Mouse (Mus musculus) c-Kit-positive CD71-positive TER-119-negative erythroid progenitor cells, embryonic 14.5 days (primary cell): Measurements from ENCODE around the gene Golt1a.
"Not testable (repeated sequence)": the region's sequence is repeated elsewhere in the genome, so short reads cannot be mapped to it uniquely, and the experiment has no call there.

Source experiments
- DNase-seq: peaks from one replicate; pipeline ENCODE4 v3.0.0-alpha.2; 2013; ENCODE audit warnings: low read depth

Golt1a gene

DNA sequence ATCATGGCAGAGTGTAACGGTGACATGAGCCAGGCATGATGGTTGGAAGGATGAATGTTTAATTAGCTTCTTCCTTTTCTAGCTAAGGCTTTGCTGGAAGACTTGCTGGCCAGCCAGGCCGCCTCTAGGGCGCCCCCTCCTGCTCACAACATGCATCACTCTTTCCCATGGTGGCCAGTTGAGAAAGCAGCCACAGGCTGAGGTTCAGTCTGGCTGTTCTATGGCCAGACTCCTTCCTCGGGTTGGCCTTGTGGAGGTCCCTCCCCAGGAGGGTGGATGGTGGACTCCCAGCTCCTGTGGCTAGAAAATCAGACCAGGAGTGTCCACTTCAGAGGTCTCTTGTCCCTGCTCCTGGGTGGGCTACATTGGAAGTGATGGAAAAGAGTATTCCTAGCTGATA lies 2.8 kb upstream of the Golt1a start:
- DNase-seq, result peak; percentile 29

DNA sequence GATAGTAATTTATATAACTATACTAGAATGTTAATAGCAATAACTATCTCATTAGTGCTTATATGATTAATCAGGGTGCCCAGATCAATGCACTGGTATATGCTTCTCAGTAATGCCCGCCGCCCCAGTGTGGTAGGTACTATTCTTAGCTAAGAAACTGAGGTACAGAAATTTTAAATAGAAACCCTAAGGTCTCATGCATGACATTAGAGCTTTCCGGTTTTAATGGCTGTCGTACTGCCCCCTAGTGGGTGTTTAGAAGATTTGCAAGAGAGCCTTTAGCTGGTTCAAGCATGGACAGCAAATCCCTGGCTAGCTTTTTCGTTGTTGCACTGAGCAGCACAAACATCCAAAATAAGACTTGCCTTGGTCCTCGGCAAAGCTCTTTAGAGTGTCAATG lies 2.3 kb upstream of the Golt1a start:
- DNase-seq, result peak; percentile 59

DNA sequence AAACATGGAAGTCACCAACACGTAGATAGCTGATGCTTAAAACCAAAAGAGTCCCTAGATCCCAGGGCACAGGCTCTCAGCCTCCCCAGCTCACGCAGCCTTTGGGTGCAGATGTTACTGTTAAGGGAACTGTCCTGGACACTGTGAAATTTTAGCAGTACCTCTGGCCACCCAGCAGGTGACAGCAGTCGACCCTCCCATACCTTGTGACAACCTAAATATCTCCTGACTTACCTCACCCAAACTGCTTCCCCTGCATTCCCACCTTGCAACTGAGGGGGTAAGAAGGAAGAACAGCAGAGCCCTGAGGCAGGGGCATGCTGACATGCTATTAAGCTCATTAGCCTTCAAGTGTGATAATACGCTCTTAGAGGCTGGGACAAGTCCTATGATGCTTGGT lies 1.6 kb downstream of the Golt1a start:
- no peak for DNase-seq

DNA sequence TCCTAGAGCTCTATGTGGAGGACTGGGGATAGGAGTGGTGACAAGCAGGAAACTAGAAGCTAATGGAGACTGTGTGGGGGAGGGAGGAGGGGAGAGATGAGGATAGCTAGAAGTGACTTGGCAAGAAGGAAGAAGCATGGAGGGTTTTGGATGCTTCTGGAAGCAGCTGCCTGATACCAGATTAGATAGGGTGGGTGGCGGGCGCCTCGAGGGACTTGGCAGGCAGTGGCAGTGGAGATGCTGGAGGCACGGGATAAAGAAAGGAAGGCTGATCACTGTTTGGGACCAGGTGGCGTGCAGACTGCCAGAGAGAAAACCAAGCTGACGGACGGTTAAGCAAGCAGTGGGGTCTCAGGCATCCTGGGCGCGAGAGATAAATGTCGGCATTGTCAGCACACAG lies 2.3 kb downstream of the Golt1a start:
- no peak for DNase-seq

DNA sequence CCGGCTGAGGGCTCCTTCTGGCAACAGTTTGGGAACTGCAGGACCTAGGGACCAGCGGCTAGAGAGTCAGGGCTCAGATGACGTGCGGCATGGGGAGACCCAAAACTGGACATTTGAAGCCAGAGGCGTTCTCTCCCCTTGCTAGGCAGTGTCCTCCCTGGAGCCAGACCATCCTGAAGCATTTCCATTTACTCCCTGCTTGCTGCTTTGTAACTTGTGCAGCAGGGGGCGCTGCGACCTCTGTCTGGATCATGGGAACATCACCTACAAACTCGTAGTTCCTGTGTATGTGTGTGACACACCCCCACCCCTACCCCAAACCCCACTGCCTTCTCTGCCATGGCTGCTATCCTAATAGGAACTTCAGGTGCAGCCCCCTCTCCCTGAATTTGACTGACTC lies 4.8 kb downstream of the Golt1a start:
- peak; percentile 19 for DNase-seq

DNA sequence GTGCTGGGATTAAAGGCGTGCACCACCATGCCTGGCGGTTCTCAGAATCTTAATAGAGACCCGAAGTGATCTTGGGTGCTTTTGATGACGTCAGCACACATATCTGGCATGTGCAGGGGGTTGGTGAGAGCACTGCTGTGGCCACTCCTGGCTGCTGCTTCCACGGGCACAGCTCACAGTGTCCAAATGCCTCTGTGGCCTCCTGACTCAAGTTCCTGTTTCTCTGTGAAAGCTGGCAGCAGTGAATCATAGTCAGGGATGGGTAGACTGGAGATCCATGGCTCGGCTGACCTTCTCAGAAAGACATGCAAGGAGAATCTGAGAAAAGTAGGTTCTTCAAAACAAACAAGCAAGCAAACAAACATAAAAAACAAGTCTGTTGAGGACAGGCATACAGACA lies 6.2 kb downstream of the Golt1a start:
- DNase-seq, result no peak

DNA sequence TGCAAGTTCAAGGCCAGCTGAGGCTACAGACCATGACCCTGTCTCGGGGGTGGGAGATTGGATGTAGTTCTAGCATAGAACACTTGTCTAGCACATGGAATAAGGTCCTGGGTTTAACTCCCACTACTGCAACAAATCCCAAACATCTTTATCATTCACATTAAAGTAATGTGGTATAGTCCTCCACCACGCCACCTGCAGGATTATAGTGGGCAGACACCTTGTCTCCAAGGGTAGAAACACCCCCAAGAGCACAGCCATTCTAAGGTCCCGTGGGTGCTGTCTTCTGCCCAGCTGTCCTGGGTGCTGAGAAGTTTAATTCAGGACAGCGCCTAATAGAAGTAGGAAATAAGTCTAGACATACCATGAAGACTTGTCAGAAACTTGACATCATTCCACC lies 7.0 kb downstream of the Golt1a start:
- DNase-seq, result no peak

DNA sequence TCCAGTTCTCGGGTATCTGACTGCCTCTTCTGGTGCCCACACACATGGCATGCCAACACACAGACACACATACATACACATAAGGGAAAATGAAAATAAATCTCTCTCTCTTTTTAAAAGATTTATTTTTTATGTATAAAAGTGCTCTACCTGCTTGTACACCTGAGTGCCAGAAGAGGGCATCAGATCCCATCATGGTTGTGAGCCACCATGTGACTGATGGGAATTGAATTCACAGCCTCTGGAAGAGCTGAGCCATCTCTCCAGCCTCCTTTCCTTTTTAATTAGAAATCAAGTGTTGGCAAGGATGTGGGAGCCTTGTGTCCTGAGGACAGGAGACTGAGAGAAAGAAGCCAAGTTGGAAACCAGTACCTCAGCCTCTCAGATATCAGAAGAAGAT lies 7.5 kb downstream of the Golt1a start:
- DNase-seq, result no peak

DNA sequence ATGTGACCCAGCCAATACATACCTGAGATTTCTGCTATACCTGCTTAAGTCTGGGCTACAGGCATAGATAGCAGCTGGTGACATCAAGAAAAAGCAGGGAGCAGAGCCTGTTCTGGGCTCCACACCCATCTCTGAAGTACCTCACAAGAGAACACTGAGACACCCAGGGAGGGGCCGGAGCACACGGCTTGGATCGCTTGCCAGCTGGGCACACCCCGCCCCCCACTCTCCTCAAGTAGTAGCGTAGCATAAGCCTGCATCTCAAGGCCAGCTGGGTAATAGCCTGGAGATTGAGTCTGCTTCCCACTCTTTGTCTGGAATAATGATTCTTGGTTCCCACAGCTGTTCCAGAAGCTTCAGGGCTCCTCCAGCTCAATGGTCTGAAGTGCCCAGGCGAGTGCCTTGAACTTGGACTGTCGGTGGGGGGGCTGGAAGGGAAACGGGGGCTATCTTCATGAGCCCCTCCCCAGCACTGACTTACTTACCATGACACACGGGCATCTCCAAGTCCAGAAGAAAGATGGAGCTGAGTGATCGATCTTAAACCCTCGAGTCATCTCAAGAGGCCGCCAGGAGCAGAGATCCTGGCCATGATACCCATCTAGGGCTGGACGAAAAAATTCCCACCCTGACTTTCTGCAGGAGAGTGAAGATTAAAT lies 11.8 kb downstream of the Golt1a start, which contains the start of gene Kiss1:
Gene Kiss1, plus strand, starts transcription at position 609 of the 659 bp plus-strand sequence.
- DNase-seq, result no peak

DNA sequence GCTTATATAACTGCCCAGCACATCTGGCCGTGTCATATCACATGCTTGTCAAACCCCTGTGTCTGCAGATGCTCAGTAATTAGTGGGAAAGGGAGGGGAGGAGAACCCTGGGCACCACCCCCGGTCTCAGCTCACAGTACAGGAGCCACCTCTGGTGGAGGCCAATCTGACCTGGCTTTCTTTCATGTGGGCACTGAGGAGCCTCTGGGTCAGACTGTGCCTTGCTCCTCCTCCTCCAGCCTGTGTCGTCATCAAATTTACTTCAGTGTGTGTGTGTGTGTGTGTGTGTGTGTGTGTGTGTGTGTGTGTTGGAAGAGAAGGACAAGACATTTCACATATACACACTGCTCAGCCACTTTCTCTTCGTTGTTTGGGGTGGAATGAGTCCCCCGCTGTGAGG lies 13.7 kb downstream of the Golt1a start:
- DNase-seq, result no peak

DNA sequence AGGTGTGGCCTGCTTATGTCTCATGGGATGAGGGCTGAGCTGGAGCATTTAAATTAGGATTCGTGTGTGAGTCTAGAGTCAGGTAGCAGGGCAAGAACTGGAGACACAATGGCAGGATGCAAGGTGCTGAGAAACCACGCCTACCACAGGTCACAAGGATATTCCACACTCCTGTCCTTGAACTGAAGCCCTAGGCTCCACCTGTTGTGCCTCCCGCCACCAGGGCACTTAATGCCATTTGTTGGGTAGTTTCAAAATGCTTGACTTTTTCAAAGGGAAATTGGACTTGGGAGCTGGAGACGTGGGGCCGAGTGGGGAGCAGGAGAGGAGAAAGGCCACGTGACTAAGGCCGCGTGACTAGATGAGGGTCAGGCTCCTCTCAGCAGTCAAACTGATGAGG lies 16.4 kb downstream of the Golt1a start:
- DNase-seq, result no peak

DNA sequence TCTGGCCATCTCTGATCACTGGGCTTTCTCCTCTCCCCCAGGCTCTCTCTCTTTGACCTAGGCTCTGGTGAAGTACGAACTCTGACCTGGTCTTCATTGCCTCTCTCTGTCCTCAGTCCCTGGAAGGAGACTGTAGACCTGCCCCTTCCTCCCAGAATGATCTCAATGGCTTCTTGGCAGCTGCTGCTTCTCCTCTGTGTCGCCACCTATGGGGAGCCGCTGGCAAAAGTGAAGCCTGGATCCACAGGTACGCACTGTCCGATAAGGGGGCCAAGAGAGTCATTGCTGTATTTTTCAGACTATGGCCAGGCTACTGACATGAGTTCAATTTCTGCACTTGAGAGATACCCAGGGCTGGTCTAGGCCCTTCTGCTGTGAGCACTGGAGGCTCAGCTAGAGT lies 17.5 kb downstream of the Golt1a start:
- no peak for DNase-seq

DNA sequence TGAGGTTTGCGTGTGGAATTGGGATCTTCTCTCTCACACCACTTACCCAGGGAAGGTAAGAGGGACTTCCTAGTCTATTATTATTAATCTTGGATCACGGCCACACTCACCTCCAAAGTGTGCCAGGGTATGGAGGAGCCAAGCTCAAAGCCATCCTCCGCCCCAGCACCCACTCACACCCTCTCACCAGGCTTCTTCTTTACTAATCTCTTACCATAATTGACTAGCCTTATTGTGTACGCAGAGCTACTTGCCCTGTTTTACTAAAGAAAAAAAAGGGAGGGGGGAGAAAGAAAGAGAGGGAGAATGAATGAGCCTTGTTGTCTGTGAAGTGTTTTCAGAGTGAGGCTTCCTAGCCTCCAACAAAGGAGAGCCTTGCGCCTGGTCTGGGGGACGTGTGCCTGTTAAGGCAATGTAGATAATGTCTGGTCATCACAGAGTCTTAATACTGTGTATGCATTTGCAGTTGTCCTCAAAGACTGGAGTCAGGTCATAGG lies 18.7 kb downstream of the Golt1a start:
- DNase-seq, result no peak

DNA sequence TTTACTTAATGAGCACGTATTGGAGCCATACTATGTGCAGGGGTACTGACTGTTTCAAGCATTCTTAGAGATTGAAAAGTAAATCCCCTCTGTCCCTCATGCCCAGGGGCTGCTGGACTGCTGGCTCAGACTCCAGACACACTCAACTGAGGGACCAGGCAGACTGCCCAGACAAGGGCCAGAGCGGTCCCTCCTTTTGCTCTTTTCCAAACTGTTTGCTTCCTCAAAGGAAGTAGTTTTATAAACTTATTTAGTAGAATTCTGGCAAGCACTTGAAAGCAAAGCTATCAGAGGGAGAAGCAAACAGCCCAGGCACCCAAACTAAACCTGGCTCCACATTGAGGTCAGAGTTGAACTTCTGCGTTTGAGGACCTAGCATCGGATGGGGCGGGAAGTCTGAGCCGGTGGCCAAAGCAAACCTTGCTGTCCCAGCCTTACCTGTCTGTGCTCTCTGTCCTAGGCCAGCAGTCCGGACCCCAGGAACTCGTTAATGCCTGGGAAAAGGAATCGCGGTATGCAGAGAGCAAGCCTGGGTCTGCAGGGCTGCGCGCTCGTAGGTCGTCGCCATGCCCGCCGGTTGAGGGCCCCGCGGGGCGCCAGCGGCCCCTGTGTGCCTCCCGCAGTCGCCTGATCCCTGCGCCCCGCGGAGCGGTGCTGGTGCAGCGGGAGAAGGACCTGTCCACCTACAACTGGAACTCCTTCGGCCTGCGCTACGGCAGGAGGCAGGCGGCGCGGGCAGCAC lies 19.5 kb downstream of the Golt1a start:
- no peak for DNase-seq

DNA sequence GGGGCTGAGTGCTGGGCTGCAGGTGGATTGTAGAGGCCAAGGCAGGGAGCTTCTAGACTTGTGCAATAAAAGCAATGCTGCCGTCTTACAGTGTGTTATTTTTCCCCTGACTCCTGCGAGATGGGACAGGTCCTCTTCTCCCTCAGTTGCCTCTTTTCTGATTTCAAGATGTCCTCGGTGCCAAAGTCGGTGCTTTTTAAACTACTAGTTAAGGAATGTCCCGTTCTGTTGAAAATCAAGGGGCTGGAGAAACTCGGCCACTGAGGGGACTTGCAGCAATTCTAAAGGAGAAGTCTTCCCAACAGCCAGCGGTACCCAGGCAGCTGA lies 20.0 kb downstream of the Golt1a start:
- DNase-seq, result no peak

DNA sequence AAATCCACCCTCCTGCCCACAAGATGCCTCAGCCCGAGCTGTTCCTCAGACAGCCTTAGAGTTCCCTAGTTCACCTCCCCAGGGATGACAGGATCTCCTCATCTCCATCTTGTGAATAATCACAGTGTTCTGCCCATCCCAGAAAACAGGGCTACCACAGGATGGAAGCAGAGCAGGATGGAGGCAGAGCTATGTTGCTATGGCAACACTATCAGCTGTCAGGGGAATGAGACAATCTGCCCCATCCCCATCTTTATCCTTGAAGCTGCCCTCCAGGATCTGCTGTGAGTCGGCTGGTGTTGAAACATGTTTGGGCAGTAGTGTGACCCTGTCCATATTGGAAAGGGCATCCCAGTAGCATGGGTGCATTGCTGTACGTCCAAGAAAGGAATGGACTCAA lies 21.5 kb downstream of the Golt1a start:
- DNase-seq, result no peak

DNA sequence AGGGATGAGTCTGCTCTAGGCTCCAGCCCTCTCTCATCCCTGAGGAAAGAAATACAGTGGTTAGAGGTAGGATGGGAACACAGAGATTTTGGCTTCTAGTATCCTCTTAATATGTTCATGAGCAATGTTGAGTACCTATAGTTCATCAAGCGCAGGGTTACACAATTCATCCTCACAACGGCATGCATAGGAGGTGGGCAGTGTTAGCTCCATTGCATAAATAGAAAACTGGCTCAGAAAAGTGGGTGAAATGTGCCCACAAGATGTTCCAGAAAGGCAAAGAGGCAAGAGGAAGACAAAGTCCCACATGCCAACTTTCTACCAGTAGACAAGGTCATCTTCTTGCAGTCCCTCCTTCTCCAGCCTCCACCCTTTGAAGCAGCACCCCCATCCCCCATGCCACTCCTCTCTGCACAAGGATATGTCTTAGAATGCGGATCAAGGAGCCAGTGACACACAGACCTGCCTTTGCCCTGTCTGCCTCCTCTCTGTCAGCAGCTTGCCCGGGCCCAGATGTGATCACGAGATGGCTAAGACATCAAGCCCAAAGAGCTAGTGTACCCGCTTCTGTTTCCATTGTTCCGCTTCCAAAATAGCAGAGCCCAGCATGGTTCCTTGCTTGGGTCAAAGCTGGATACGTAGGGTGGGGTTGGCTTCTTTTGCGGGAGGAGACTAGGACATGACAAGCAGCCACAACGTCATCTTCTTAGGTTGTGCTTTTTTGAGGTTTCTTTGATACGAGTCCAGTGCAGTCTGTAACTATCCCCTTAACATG lies 23.2 kb downstream of the Golt1a start:
- DNase-seq, result no peak

DNA sequence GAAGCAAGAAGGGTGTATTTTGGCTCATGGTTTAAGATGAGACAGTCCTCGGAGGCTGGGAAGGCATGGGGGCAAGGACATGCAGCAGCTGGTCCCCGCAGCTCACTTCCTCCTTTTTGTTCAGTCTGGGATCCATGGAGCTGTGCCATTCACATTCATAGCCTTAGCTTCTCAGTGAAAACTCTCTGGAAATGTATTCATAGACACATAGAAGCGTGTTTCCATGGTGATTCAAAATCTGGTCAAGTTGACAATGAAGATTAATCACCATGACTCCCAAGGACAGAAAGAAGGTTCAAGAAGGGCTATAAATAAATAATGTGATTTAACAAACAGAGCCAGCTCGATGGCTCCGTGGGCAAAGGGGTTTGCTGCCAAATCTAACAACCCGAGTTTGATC lies 24.3 kb downstream of the Golt1a start:
- DNase-seq, result no peak

DNA sequence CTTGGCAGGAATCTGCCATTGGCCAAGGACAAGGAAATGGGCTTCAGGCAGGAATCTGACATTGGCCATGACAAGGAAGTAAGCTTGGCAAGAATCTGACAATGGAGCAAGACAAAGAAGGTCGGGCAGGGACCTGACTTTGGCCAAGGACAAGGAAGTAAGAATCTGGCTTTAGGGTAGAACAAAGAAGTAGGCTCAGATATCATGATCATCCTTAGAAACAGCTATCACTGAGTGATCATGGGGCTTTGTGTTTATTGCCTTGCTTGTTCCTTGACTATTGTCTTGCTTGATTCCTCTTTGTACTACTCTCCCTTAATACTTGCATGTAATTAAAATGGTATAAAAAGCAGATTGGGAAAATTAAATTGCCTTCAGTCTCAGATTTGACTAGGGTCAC lies 30.8 kb downstream of the Golt1a start:
- not testable (repeated sequence) for DNase-seq

DNA sequence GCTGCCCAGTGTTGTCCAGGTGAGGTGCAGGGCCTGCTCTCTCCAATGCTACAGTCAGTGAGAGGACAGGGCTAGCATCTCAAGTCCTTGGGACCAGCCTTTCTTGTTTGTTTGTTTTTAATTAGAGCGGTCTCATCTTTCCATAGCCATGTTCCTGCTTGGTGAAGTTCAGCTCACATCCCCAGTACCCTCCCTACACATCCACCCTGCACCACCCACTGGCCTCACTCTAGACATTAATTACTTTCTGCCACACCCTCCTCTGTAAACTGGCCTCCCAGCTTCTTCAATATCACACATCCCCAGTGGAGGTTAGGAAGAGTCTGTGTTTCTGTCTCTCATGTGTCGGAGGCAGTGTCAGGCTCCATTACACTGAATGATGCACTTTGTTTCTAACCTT lies 34.8 kb downstream of the Golt1a start:
- DNase-seq, result no peak

DNA sequence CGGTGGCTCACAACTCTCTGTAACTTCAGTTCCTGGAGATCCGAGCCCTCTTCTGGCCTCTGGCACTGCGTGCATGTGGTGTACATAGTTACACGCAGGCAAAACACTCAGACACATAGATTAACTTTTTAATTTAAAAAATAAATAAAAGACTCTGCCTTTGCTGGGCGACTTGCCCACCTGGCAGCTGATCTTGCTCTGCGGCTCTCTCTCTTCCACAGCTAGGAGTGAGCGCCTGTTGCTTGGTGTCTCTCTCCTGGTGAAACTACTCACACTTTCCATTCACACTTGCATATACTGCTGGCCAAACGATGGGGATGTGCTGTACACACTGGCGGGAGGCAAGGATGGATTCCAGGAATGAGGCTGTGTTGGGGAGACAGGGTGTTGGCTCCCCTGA lies 36.9 kb downstream of the Golt1a start:
- DNase-seq, result no peak

DNA sequence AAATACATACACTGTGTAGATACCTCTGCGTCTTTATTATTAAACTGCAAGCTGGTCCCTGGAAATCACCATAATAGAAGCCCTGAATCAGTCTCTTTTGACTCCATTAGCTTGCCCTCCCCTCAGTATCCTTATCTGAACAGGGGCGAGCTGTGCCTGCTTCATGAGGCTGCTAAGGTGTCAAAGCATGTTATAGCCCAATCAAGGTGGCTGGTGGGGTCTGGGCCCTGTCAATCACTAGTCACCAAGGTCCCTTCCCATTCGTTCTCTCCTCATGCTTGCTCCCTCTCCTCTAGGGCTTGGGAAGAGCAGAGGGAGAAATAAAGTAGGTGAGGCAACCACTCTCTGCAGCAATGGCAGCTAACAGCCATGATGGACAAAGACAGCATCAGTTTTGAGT lies 37.6 kb downstream of the Golt1a start:
- DNase-seq, result no peak
